In genomic region chr11:65806909-65807504, GRCm38 (mm10) we compare ENCODE assay signal across 8 mouse cellular contexts. TPM values are rescaled to one million over a fixed set of nuclear protein-coding genes. Genes with fewer than 3 reads are reported as not detected.
DNase-seq lines count a peak whose midpoint lies in the region; ATAC-seq lines count a peak whose summit lies in the region.

Gene Zkscan6, plus strand, starts transcription at chr11:65807175.

- WGBS in hindbrain, embryonic 16.5 days = under 1% methylated on average over 53 of the region's 58 CpGs
- WGBS in macrophage (ENCODE audit: missing documents) = under 1% methylated on average over 58 of the region's 58 CpGs

- H3K36me3 ChIP-seq in hindbrain, embryonic 16.5 days (ENCODE audit: control insufficient read depth, insufficient read depth, low read length) = no peaks in the 10 kb centered on the region
- H3K36me3 ChIP-seq in macrophage (ENCODE audit: inconsistent target) = no peaks in the 10 kb centered on the region

- no peaks in the 10 kb centered on the region for H3K9me3 ChIP-seq in hindbrain, embryonic 16.5 days (ENCODE audit: control insufficient read depth, low read length)

- peak; percentile 98 for ATAC-seq in hindbrain, embryonic 16.5 days

- peaks cover 10% of the 10 kb centered on the region for H3K4me1 ChIP-seq in hindbrain, embryonic 16.5 days (ENCODE audit: control insufficient read depth, insufficient read depth, low read depth, low read length)

- H3K27me3 ChIP-seq in hindbrain, embryonic 16.5 days (replicated peaks; ENCODE audit: control insufficient read depth, insufficient read depth, low read length) = no peaks in the 10 kb centered on the region

- H3K4me2 ChIP-seq in hindbrain, embryonic 16.5 days (ENCODE audit: low read length) = peak within 1 kb of the TSS; percentile 95

- H3K79me2 ChIP-seq in macrophage (ENCODE audit: inconsistent target) = peaks cover 48% of the 10 kb centered on the region

- DNase-seq in R1 (ENCODE audit: low read depth, low spot score) = peak; percentile 96
- peak; percentile 86 to 93 for DNase-seq in cerebellum, postnatal 25 days
- peak; percentile 79 to 83 for DNase-seq in frontal cortex, postnatal 36 days (ENCODE audit: low spot score in 2 of 2)
- peak; percentile 84 to 87 for DNase-seq in left cerebral cortex, adult 18-20 months (ENCODE audit: low spot score in 2 of 2)
- peak; percentile 88 for DNase-seq in right cerebral cortex, adult 18-20 months
- DNase-seq in urinary bladder, postnatal 10 days (ENCODE audit: low spot score) = peak; percentile 37

- peak within 1 kb of the TSS; percentile 83 for H3K27ac ChIP-seq in hindbrain, embryonic 16.5 days (ENCODE audit: low read depth, low read length)
- H3K27ac ChIP-seq in macrophage = peak within 1 kb of the TSS; percentile 64

- H3K4me3 ChIP-seq in hindbrain, embryonic 16.5 days (ENCODE audit: low read length) = peak within 1 kb of the TSS; percentile 63
- peak within 1 kb of the TSS; percentile 89 for H3K4me3 ChIP-seq in macrophage (ENCODE audit: inconsistent target)

- H3K9ac ChIP-seq in hindbrain, embryonic 16.5 days (ENCODE audit: low read depth, low read length) = peak within 1 kb of the TSS; percentile 81

RNA-seq across cellular contexts. Expression of gene Zkscan6, which starts in this region (rescaled TPM):
- 17.7 TPM in 2 replicates for polyA plus RNA-seq in hindbrain, embryonic 16.5 days (2015; fragmentation: Nextera tagmentation; extraction: Ambion mirVana)
- 10 to 100 TPM; 13.6 TPM for total RNA-seq in left cerebral cortex, adult 18-20 months (2021)
- 10 to 100 TPM; 10.7 to 27.4 (median 19.6) TPM for total RNA-seq in macrophage (2018; cell fraction: chromatin; rRNA removed)
- total RNA-seq in macrophage (2018; cell fraction: cytosol; rRNA removed) = 10 to 100 TPM in 6 of 26 experiments, 1 to 10 TPM in 20; 6.2 to 13.7 (median 9.1) TPM
- total RNA-seq in macrophage (2018; cell fraction: nucleus; rRNA removed) = 10 to 100 TPM; 10.3 to 25.5 (median 14.4) TPM
- polyA plus RNA-seq in macrophage (2018) = 6.8 to 9.3 TPM (median 7.4 TPM) in 3 replicates

Comparison
In these comparisons a context has a peak if more than half of its experiments do, and no peak if none do; other contexts are left out.
1. Peak in every context shown above with its lines: DNase-seq, ATAC-seq, H3K4me3 ChIP-seq and H3K27ac ChIP-seq.
2. DNase-seq: peak in every context shown above with its lines; median percentile 96 in R1; 90 in cerebellum, postnatal 25 days; 88 in right cerebral cortex, adult 18-20 months; 86 in left cerebral cortex, adult 18-20 months; 81 in frontal cortex, postnatal 36 days; 37 in urinary bladder, postnatal 10 days.